Mouse (Mus musculus): ENCODE results near the gene Tmem229b.
"Not testable (repeated sequence)": the region's sequence is repeated elsewhere in the genome, so short reads cannot be mapped to it uniquely, and the experiment has no call there.

The Tmem229b gene

GRCm38 (mm10) chr12:78952484-78952883, 54.9 kb downstream of the Tmem229b start:
- DNase-seq (ENCODE audit: low read depth, low spot score), result no peak

DNA sequence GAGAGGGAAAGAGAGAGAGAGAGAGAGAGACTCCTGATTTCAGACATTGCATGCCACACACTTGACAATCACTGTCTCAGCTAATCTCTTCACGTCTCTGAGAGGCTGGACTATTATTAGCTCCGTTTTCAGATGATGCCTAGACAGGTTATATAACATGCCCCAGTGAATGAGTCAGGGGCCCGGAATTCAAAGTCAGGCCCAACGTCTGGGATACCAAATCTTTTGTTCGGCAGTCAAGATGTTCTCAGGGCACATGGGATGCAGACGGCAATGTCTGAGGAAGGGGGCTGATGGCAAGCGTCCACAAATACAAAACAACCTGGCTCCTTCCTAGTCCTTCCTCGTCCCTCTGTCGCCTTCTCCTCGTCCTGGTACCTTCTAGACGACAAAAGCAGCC, 55.4 kb downstream of the Tmem229b start:
- DNase-seq (ENCODE audit: low read depth, low spot score), result no peak

- DNase-seq (ENCODE audit: low read depth, low spot score), result no peak
Measured at GRCm38 (mm10) chr12:78947661-78948060, 59.8 kb downstream of the Tmem229b start.

DNA sequence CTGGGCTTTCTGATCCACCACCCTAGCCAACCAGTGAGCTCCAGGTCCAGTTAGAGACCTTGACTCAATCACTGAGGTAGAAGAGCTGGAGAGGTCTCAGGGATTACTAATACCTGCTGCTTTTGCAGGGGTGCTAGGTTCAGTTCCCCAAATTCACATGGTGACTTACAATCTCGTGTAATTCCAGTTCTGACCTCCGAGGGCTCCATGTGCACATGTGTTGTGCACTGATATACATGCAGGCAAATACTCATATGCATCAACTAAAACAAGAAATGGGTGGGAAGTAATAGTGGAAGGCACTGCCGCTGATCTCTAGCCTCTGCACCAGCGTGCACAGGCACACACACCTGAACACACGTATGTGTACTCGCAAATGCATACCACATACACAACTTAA, 60.3 kb downstream of the Tmem229b start:
- DNase-seq (ENCODE audit: low read depth, low spot score), result no peak

DNA sequence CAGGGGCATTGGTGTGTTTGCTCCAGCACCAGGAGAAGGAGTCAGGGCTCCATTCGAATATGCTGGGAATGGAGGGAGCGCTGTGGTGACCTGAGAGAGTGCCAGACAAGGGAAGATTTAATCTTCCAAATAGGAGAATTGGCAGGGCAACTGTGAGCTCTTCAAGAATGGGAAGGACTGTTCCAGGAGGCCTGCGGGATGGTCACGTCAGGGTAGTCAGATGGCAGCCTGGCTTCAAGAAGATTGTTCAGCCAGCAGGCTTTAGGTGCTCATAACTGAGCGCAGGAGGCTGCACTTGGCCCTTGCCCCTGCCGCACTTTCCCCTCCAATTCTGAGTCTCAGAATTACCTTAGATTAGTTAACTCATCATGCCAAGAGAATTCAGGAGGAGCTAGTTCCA, 64.5 kb downstream of the Tmem229b start:
- DNase-seq (ENCODE audit: low read depth, low spot score), result no peak

- no peak for DNase-seq (ENCODE audit: low read depth, low spot score)
Measured at GRCm38 (mm10) chr12:78940081-78940480, 67.3 kb downstream of the Tmem229b start.

DNA sequence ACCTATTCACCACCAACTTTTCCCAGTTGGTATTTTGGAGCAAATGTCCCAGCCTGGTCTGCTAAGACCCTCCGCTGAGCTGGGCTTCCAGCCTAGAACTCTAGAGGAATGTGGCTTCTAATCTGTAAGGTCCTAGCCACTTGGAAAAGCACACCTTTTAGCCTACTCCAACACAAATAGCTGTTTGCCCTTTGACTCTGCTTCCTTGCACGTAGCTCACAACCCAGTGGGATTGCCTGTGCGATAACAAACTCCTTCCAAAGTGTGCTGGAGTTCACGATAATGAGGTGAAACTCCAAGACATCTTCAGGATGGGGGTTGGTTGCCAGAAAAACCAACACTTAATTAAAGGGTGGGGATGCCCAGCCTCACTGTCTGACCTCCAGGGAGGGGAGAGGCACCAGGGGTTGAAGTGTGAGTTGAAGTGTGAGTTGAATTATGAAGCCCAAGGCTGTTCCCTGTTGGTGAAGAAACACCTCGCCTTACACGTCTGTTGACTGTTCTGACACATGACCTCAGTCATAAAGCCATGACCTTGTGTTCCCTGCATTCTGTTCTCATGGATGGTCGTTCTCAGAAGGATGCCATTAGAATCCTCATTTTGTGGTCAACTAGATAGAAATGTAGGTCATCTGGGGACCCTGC, 67.9 kb downstream of the Tmem229b start:
- no peak for DNase-seq (ENCODE audit: low read depth, low spot score)

DNA sequence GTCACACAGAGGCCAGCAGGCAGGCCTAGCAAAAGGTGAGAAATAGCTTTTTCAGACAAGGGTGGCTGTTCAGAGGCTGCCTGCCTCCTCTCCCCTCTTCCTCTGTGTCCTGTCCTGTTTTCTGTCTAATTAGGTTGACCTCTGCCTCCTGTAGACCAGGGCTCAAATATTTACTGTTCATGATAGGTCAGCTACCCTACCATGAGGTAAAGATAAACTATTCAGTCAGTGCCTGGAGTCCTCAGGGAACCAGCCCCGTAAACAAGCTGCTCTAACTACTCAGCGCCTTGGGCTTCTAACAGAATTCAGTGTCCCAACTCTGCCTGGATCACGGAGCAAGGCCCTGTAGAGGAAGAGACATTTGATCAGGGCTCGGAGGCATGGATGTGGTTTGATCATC, 70.9 kb downstream of the Tmem229b start:
- DNase-seq (ENCODE audit: low read depth, low spot score), result no peak

DNA sequence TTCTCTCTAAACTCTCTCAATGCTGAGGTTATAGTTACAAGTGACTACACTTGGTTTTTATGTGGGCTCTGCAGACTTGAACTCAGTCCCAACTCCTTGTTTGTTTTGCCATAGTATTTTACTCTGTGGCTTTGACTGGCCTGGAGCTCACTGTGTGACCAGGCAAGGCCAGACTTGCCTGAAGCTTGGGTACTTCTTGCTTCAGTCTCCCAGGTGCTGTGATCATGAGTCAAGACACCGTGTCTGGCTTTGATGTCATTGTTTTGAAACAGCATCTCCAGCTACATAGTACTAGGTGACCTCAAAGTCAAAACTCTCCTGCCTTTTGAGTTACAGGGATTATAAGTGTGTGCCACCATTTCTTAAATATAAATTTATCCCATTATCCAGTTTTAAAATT, 77.5 kb downstream of the Tmem229b start:
- DNase-seq (ENCODE audit: low read depth, low spot score), result no peak

GRCm38 (mm10) chr12:78927287-78927686, 80.1 kb downstream of the Tmem229b start:
- no peak for DNase-seq (ENCODE audit: low read depth, low spot score)

DNA sequence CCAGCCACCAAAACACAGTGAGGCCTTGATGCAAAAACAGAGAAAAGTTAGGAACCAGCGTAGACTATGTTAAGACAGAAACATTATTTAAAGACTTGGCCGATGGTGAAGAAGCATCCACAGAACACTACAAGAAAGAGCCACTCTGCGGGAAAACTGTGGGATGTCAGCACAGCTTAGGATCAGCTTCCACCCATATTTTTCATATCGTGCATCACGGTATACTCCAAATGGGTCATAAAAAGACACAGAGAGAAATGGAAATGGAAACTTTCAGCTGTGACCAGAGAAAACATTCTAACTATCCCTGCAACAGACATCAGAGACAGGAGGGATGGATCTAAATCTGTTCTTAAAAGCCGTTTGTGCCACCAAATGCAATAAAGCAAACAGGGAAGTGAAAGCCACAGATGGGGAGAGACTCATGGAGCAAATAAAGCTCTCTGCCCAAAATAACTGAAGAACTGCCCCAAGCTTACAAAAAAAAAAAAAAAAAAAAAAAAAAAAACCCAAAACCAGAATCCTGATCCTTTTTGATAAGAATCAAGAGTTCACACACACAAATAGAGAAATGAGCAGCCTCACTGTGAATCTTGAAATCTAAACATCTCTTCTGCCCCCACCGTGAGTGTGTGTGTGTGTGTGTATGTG, 83.8 kb downstream of the Tmem229b start:
- no peak for DNase-seq (ENCODE audit: low read depth, low spot score)

GRCm38 (mm10) chr12:78922977-78923376, 84.5 kb downstream of the Tmem229b start:
- not testable (repeated sequence) for DNase-seq (ENCODE audit: low read depth, low spot score)

DNA sequence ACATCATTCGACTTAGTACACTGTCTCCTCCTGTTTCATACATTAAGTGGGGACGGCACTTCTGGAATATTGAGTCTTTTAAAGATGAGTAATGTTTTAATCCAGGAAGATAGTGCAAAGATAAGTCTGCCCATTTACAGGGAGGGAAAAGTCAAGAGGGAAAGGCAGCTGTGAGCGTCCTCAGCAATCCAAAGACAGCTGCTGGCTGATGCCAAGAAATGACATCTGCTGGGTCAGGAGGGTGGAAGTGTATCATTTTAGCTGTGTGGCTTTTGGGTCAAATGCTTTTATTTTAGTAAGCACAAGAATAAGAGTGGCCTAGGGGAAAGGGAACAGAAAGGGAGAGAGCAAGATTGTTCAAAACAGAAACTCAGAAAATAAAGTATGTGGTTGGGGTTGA, 85.4 kb downstream of the Tmem229b start:
- DNase-seq (ENCODE audit: low read depth, low spot score), result no peak

- no peak for DNase-seq (ENCODE audit: low read depth, low spot score)
Measured at GRCm38 (mm10) chr12:78921421-78921820, 86.0 kb downstream of the Tmem229b start.

GRCm38 (mm10) chr12:78919079-78919712, 88.2 kb downstream of the Tmem229b start:
- DNase-seq (ENCODE audit: low read depth, low spot score), result peak; percentile 54

DNA sequence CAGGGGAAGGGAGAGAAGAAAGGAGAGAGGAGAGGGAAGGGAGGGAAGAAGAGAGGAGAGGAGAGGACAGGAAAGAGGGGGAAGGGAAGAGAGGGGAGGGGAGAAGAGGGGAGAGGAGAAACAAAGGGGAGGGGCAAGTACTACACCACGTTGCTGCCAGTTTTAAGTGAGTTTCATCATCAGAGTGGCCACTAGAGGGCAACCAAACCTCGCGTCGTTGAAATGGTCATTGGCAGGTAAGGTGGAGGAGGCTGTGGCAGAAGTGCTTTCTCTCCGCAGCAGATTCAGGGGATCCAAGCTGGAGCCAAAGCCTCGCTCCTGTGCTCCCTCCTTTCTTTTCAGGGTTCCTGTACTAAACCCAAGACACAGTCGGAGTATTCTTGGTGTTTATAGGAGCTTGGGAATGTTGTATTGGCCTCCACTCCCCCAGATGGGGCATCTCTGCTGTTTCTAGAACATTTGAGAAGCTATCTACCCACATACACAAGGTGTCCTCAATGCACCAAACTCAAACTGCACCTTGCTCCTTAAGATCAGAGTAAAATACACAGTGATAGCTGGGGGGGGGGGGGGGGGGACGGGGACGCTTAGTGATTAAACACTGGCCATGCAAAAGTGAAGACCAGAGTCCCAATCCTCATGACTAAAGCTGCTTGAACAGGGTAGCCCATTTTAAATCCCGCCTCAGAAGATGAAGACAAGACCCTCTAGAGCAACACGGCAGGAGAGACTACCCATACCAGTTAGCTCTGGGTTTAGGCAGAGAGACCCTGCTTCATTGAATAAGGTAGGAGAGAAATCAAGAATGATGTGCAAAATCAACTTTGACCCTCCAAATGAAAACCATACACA, 89.0 kb downstream of the Tmem229b start:
- peak; percentile 79 for DNase-seq (ENCODE audit: low read depth, low spot score)

DNA sequence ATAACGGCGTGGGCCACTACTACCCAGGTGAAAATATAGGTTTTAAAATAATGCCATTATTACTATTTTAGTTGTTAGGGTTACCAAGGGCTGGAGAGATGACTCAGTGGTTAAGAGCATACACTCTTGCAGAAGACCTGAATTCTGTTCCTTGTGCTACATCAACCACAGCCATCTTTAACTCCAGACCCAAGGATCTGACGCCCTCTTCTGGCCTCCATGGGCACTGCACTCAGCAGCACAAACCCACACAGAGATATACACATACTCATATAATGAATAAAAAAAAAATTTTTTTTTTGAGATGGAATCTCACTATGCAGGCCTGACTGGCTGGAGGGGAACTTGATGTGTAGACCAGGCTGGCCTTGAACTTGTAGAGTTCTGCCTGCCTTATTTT, 91.1 kb downstream of the Tmem229b start:
- no peak for DNase-seq (ENCODE audit: low read depth, low spot score)

DNA sequence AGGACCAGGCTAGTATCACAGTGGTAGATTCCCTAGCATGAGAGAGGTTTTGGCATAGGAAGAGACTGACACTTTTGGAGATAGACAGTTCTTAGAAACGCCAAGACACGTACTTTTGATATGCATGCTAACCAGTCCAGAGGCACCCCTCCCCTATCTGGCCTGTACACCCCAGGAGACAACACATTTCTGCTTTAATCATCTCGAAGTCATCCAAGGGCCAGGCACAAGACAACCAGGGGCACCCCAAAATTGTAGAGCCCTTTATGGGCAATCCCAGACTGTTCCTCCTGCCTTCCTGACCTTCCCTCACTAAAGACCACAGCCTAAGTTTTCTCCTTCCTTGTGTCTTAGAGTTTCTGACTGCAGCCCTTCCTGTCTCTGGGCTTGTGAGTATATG, 91.9 kb downstream of the Tmem229b start:
- no peak for DNase-seq (ENCODE audit: low read depth, low spot score)

GRCm38 (mm10) chr12:78914458-78914857, 93.0 kb downstream of the Tmem229b start:
- DNase-seq (ENCODE audit: low read depth, low spot score), result no peak
